Mouse (Mus musculus) liver, postnatal 0 days (tissue): Measurements from ENCODE around the gene Uchl3.

ENCODE experiments used
- CTCF ChIP-seq: sonication (generic); IDR thresholded peaks from 2 replicates; pipeline ENCODE4 v1.5.1; 2016; ENCODE audit warnings: antibody characterized with exemption, low read depth
- EP300 ChIP-seq: IDR thresholded peaks from 2 replicates; pipeline ENCODE4 v1.6.1; 2016; ENCODE audit warnings: antibody characterized with exemption, low read depth, mild to moderate bottlenecking

DNA sequence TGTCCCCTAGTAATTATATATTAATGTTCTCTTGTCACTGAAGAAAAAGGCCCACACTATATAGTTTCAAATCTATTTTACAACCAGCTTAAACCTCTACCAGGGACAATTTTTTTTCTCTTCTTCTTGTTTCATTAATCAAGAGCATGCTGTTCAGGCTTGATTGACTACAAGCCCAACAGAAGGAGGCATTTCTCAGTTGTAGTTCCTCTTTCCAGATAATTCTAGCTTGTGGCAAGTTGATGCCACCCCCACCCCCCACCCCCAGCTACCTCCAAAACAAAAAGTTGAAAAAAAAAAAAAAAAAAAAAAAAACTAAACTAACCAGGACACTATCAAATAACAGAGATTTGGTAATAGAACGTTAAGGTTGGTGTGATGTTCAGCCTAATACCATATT is 18.5 kb downstream of the Uchl3 start:
- TF ChIP-seq EP300: no peak
- no peak for TF ChIP-seq CTCF
